Mouse (Mus musculus) layer of hippocampus, postnatal 14 days (tissue): Measurements from ENCODE around the gene Zfyve1. TPM values are rescaled to one million over a fixed set of nuclear protein-coding genes. Genes with fewer than 3 reads are reported as not detected.

ENCODE experiments used
- DNase-seq, 2 experiments: peaks; one replicate each; pipeline ENCODE4 v3.0.0; 2021 to 2022; ENCODE audit warnings: low spot score in 2 of 2, mixed read lengths in 1 of 2
- total RNA-seq, 2 experiments: library from RNA; stranded (reverse); gene quantifications; 2 replicates each; pipeline ENCODE4 v1.2.3; 2021

Gene Zfyve1
- total RNA-seq, 2 experiments from 2014 or later, result 38.8 to 42.7 TPM

DNA sequence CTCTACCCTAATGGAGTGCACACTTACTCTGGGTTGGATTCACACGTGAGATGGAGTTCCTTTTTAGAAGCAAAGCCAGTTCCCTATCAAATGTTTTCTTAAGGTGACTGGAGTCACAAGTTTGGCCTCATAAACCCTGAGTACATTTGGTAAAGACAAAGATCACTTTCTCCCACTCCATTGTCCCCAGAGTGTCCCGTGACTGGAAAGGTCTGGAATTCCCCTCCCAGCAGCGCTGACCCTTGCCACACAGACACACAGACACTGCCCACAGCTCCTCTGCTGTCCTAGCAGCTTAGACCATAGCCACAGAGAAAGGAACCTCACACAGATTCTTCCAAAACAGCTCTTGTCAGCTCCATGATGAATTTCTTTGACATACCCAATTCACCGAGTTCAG, 14.9 kb downstream of the Zfyve1 start:
- no peak for DNase-seq

- DNase-seq, result no peak
Observed at GRCm38 (mm10) chr12:83580283-83580682, 16.7 kb downstream of the Zfyve1 start.

- DNase-seq, result no peak
Observed at GRCm38 (mm10) chr12:83578896-83579569, 18.0 kb downstream of the Zfyve1 start.

GRCm38 (mm10) chr12:83578356-83578755, 18.7 kb downstream of the Zfyve1 start:
- no peak for DNase-seq

GRCm38 (mm10) chr12:83577445-83577844, 19.6 kb downstream of the Zfyve1 start:
- no peak for DNase-seq

- DNase-seq, result no peak
Observed at GRCm38 (mm10) chr12:83572717-83573116, 24.3 kb downstream of the Zfyve1 start.

DNA sequence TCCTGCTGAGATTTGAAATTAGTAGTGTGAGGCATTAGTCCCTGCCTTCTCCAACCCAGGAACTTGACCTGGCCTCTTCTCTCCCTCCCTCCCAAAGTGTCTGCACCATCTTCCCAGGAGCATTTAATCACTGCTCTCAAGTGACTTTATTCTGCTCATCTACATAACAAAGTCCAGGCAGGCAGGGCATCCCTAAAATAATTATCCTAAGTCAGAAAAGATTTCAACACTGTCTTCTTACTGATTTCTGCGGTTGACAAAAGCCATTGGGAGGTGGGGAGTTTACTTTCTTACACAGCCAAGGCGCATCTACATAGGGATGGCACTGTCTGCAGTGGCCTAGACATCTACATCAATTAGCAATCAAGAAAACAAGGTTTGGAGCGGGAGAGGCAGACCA, 27.2 kb downstream of the Zfyve1 start:
- no peak for DNase-seq

DNA sequence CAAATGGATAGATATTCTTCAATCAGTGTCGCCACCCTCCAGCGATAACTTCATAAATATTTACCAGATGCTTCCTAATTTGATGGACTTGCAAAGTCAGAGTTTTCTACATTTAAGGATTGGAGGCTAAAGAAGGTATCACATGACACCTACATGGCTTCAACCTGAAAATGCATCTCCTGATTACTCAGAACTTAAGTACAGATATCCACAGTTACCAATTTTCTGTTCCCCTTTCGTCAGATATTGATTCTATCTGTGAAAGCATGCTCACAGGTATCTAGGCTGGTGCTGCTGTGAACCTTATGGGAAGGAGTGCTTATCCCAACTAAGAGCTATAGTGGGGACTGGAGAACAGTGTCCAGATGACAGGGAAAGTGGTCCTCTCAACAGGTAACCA, 34.4 kb downstream of the Zfyve1 start:
- DNase-seq, result no peak

- no peak for DNase-seq
Observed at GRCm38 (mm10) chr12:83560189-83560588, 36.8 kb downstream of the Zfyve1 start.

GRCm38 (mm10) chr12:83558496-83558895, 38.5 kb downstream of the Zfyve1 start:
- no peak for DNase-seq

- DNase-seq, result no peak
Observed at GRCm38 (mm10) chr12:83555605-83556004, 41.4 kb downstream of the Zfyve1 start.

DNA sequence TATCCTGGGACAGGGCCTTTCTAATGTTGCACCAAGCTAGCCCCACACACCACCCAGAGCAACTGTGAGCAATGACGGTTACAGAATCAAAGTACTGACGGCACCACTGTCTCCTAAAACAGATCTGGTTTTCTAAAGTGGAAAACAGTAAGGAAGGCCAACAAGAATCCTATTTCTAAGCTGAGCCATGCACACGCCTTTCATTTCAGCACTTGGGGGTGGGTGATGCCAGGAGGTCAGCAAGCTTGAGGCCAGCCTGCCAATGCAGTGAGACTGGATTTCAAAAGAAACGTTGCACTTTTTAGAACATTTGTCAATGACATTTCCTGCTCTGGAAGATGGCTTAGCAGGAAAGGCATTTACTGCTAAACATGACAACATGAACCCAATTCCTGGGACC, 43.2 kb downstream of the Zfyve1 start:
- no peak for DNase-seq

DNA sequence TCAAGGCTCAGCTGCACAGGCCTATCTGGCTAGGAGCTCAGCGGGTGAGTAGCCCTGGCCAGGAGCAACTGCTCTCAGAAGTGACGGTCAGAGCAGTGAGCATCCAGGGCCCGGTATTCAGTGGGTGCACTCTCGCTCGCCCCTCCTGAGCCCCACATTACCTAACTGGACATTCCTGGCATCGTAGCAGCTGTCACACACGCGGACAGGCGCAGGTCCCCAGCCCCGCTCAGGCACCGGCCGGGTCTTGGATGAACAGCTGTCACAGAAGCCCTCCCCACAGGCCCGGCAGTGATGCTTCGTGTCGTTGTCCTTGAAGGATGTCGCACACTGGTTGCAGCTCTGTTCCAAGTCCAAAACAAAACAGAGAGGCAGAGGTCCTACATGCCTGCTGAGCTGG, 45.7 kb downstream of the Zfyve1 start:
- DNase-seq, result no peak

- DNase-seq, result no peak
Observed at GRCm38 (mm10) chr12:83544791-83545190, 52.2 kb downstream of the Zfyve1 start.

- no peak for DNase-seq
Observed at GRCm38 (mm10) chr12:83543997-83544396, 53.0 kb downstream of the Zfyve1 start.

DNA sequence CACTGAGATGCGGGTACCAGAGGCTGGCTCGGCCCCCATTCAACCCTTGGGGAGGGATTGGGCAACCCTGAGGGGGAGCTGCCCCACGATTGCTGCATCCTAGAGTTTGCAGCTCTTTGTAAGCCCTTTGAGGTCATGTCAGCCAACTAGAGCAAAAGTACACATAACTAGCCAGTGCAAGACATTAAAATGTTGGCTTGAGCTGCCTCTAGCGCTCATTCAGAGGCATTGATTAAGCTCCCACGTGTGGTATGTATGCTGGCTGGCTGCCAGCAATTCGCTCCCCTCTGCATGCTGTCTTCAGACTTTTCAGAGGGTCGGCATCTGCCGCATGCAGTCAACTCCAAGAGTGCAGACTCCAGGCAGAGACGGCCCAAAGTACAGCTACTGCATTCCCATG, 61.0 kb downstream of the Zfyve1 start:
- DNase-seq, result no peak

DNA sequence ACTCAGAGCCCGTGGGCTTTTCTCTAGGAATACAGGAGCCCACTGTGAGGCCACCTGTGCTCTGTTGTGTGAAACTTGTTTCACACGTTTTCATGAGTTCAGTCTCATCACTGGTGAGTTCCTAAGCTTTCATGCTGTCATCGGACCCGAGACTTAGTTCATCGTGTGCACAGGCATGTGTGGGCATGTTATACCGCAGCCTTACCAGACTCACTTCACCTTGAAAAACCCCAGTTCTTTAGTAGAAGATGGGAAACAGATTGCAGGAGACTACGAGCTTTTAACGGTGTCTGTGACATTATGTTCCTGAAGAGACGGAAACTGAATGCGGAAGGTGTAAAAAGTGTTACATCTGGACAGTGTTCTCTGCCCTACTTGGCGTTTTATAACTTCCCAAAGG, 61.6 kb downstream of the Zfyve1 start:
- no peak for DNase-seq

DNA sequence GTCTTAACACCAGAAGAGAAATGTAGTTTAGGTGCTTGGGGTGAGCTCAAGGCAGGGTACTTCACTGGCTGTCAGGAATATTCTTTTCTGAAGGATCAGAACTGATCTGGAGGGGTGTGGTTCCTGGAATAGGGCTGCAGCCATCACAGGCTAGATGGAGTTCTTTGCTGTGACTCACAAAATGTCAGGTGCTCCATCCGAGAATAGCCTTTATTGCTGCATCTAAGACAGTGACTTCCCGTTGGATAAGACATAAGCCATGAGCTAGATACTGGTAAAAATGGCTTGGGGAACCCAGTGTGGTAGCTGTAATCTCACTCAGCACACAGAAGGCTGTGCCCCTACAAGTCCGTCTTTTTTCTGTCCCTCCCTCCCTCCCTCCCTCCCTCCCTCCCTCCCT, 62.8 kb downstream of the Zfyve1 start:
- DNase-seq, result no peak

GRCm38 (mm10) chr12:83532966-83533365, 64.1 kb downstream of the Zfyve1 start:
- DNase-seq, result no peak

- no peak for DNase-seq
Observed at GRCm38 (mm10) chr12:83531992-83532391, 65.0 kb downstream of the Zfyve1 start.

DNA sequence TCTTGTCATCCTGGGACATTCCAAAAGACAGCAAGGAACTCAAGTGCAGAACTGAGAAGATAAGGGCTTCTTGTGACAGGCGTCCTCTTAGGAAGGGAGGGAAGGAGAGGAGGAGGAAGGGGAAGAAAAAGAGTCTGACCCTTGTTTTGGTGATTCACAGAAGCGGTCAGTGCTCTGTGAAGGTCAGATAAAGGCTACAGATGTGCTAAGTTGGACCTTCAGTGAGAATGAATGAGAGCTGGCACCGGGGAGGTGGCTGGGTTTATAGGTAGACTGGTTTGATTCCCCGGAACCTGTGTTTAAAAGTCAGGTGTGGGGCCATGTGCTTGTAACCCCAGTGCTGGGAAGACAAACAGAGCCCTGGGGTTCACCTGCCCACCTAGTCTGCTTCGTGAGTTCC, 68.4 kb downstream of the Zfyve1 start:
- DNase-seq, result no peak

DNA sequence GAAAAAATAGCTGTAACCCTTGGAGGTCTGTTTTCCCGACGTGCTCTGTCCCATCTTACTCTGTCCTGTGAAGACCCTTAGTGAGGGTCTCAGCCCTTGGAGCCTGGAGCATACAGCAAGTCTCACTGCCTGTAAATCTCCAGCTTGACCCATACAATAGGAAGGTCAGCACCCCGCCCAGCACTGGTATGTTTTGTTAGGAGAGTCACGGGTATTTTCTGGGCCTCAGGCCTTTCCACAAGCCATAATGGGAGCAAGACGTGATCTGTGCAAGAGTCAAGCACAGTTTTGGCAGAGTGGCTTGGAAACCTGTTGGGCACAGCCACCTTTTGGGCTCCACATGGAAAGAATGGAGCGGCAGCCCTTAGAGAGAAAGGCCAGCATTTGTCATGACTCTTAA, 69.2 kb downstream of the Zfyve1 start:
- no peak for DNase-seq

GRCm38 (mm10) chr12:83525822-83526544, 71.0 kb downstream of the Zfyve1 start:
- no peak for DNase-seq
